Mouse (Mus musculus) stomach, postnatal 0 days (tissue): Measurements from ENCODE around the gene Nr6a1. TPM values are rescaled to one million over a fixed set of nuclear protein-coding genes. Genes with fewer than 3 reads are reported as not detected.

ENCODE experiments used
- ATAC-seq: fragments of 200-750 bp; cut with Nextera tagmentation; 2 replicates; pipeline ENCODE4 v1.8.0; 2017; ENCODE audit not compliant: low FRiP score, low TSS enrichment
- DNase-seq: peaks from one replicate; pipeline ENCODE4 v3.0.0-alpha.2; 2016; ENCODE audit warnings: low spot score
- H3K27ac ChIP-seq: fragments of 300-500 bp; sonication (generic); replicated peaks from 2 replicates; pipeline ENCODE4 v1.5.1; 2014; ENCODE audit warnings: mild to moderate bottlenecking, control low read depth
- H3K27me3 ChIP-seq: fragments of 300-500 bp; sonication (generic); 2 replicates; pipeline ENCODE4 v1.6.1; 2014; ENCODE audit warnings: low read length; ENCODE audit not compliant: control insufficient read depth, insufficient read depth
- H3K36me3 ChIP-seq: fragments of 300-500 bp; sonication (generic); 2 replicates; pipeline ENCODE4 v1.6.1; 2014; ENCODE audit warnings: low read length, mixed read lengths; ENCODE audit not compliant: control insufficient read depth, insufficient read depth
- H3K4me1 ChIP-seq: fragments of 300-500 bp; sonication (generic); replicated peaks from 2 replicates; pipeline ENCODE4 v1.6.1; 2014; ENCODE audit warnings: antibody characterized with exemption; ENCODE audit not compliant: control insufficient read depth, insufficient read depth
- H3K4me2 ChIP-seq: fragments of 300-500 bp; sonication (generic); replicated peaks from 2 replicates; pipeline ENCODE4 v1.6.1; 2014; ENCODE audit warnings: low read depth, mild to moderate bottlenecking, control low read depth, moderate library complexity
- H3K4me3 ChIP-seq: fragments of 300-500 bp; sonication (generic); 2 replicates; pipeline ENCODE4 v1.5.1; 2014; ENCODE audit warnings: low read depth, low read length, control low read depth
- H3K9ac ChIP-seq: fragments of 300-500 bp; sonication (generic); 2 replicates; pipeline ENCODE4 v1.6.1; 2014; ENCODE audit warnings: mild to moderate bottlenecking, low read length, control low read depth, mixed read lengths
- H3K9me3 ChIP-seq: fragments of 300-500 bp; sonication (generic); 2 replicates; pipeline ENCODE4 v1.6.1; 2016; ENCODE audit warnings: low read length; ENCODE audit not compliant: control insufficient read depth
- CTCF ChIP-seq: IDR thresholded peaks from 2 replicates; pipeline ENCODE4 v1.5.1; 2016; ENCODE audit warnings: antibody characterized with exemption, low read depth, mild to moderate bottlenecking, moderate library complexity
- EP300 ChIP-seq: optimal IDR thresholded peaks from 2 replicates; pipeline ENCODE3; 2016; ENCODE audit warnings: antibody characterized with exemption
- WGBS: fragments of 180-500 bp; shearing (Covaris S2); extraction: QIAGEN DNeasy Blood & Tissue Kit; methylation state at CpG from one replicate; pipeline ENCODE4 v1.1.7; 2014; 5-methylcytosine and 5-hydroxymethylcytosine counted together
- polyA plus RNA-seq: library from polyadenylated mRNA; unstranded; fragments of >200 nt; fragmentation: Nextera tagmentation; extraction: Ambion mirVana; gene quantifications from 2 replicates; pipeline ENCODE4 v1.2.1, GENCODE M21; 2015

Nr6a1 gene
- polyA plus RNA-seq, 1 experiment from 2014 or later = 0.59 TPM

DNA sequence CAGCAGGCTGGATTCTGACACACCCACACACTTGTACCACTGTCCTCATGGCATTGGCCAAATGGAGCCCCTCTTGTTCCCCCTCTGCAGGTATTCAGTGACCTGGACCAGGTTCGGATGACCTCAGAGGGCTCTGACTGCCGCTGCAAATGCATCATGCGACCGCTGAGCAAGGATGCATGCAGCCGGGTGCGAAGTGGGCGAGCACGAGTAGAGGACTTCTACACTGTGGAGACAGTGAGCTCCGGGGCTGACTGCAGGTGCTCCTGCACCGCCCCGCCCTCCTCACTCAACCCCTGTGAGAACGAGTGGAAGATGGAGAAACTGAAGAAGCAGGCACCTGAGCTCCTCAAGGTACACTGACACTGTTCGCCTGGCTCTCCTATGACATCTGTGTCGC, 13.9 kb upstream of the Nr6a1 start:
- no peaks in the 10 kb centered on the region for H3K27me3 ChIP-seq

GRCm38 (mm10) chr2:38939047-38939446, 11.6 kb upstream of the Nr6a1 start:
- ATAC-seq (no peak), DNase-seq (no peak)
- no peak for TF ChIP-seq EP300
- peak; percentile 39 for TF ChIP-seq CTCF
- H3K4me3 ChIP-seq = no peak overlapping the region
- no peak overlapping the region for H3K9ac ChIP-seq
- H3K27me3 ChIP-seq = no peaks in the 10 kb centered on the region
- H3K9me3 ChIP-seq = no peaks in the 10 kb centered on the region
- WGBS = 66% methylated on average over 2 of the region's 2 CpGs
- no peaks in the 10 kb centered on the region for H3K36me3 ChIP-seq
- no peak overlapping the region for H3K4me2 ChIP-seq
- H3K27ac ChIP-seq = no peak overlapping the region
- H3K4me1 ChIP-seq = no peaks in the 10 kb centered on the region

More for the DNA sequence above, 13.9 kb upstream of the Nr6a1 start:
- Histone ChIP-seq H3K4me2 (no peak overlapping the region), H3K36me3 (no peaks in the 10 kb centered on the region), H3K4me1 (no peaks in the 10 kb centered on the region), H3K27ac (no peak overlapping the region), H3K9me3 (no peaks in the 10 kb centered on the region), H3K9ac (no peak overlapping the region), H3K4me3 (no peak overlapping the region)
- WGBS = 78% methylated on average over 14 of the region's 14 CpGs
- DNase-seq = peak; percentile 11
- ATAC-seq = no peak
- no peak for TF ChIP-seq EP300
- TF ChIP-seq CTCF = no peak

GRCm38 (mm10) chr2:38938007-38938406, 10.5 kb upstream of the Nr6a1 start:
- ATAC-seq = peak; percentile 11; the same call in 1 of the 2 replicates
- Histone ChIP-seq H3K4me2 (no peak overlapping the region), H3K9ac (no peak overlapping the region), H3K36me3 (no peaks in the 10 kb centered on the region), H3K9me3 (no peaks in the 10 kb centered on the region), H3K4me3 (no peak overlapping the region), H3K27ac (no peak overlapping the region), H3K27me3 (no peaks in the 10 kb centered on the region), H3K4me1 (no peaks in the 10 kb centered on the region)
- TF ChIP-seq CTCF (no peak), EP300 (no peak)
- 85% methylated on average over 1 of the region's 1 CpGs for WGBS
- no peak for DNase-seq

DNA sequence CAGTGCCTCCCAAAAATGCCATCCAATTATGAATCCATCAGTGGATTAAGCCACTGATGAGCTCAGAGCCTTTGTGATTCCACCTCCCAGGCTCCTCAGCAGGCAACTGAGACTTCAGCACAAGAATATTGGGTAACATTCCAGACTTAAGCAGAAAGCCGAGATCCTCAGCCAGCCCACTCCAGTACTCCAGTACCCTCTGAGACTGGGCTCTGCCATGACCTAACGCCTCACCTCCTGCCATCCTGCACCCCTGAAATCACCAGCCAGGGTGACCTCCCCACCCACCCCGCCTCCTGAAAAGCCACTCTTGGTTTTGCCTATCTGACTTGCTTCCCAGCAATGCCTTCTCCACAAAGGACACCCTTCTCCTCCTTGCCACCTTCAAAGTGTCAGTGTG, 9.9 kb upstream of the Nr6a1 start:
- WGBS = 80% methylated on average over 3 of the region's 3 CpGs
- no peak for ATAC-seq

GRCm38 (mm10) chr2:38936721-38937378, 9.4 kb upstream of the Nr6a1 start:
- TF ChIP-seq CTCF = no peak
- TF ChIP-seq EP300 = no peak
- WGBS = 67% methylated on average over 9 of the region's 9 CpGs
- H3K9ac ChIP-seq = no peak overlapping the region
- H3K4me2 ChIP-seq = no peak overlapping the region
- H3K9me3 ChIP-seq = no peaks in the 10 kb centered on the region
- peaks cover 2% of the 10 kb centered on the region; the same call in 1 of the 2 replicates for H3K4me1 ChIP-seq
- H3K4me3 ChIP-seq = no peak overlapping the region
- H3K27ac ChIP-seq = no peak overlapping the region
- ATAC-seq = peak; percentile 12; the same call in 1 of the 2 replicates
- DNase-seq = no peak
- no peaks in the 10 kb centered on the region for H3K27me3 ChIP-seq
- H3K36me3 ChIP-seq = no peaks in the 10 kb centered on the region

More for the DNA sequence above, 9.9 kb upstream of the Nr6a1 start:
- Histone ChIP-seq H3K27ac (no peak overlapping the region), H3K9me3 (no peaks in the 10 kb centered on the region), H3K4me3 (no peak overlapping the region), H3K36me3 (no peaks in the 10 kb centered on the region), H3K27me3 (no peaks in the 10 kb centered on the region), H3K9ac (no peak overlapping the region), H3K4me1 (no peaks in the 10 kb centered on the region), H3K4me2 (no peak overlapping the region)
- TF ChIP-seq CTCF (no peak), EP300 (no peak)
- no peak for DNase-seq

GRCm38 (mm10) chr2:38934936-38935335, 7.4 kb upstream of the Nr6a1 start:
- no peak overlapping the region for H3K9ac ChIP-seq
- no peak for ATAC-seq

More at GRCm38 (mm10) chr2:38934936-38935335, 7.4 kb upstream of the Nr6a1 start:
- Histone ChIP-seq H3K36me3 (no peaks in the 10 kb centered on the region), H3K9me3 (no peaks in the 10 kb centered on the region), H3K27me3 (no peaks in the 10 kb centered on the region), H3K4me1 (peaks cover 6% of the 10 kb centered on the region; the same call in 1 of the 2 replicates), H3K27ac (no peak overlapping the region), H3K4me2 (no peak overlapping the region), H3K4me3 (no peak overlapping the region)
- TF ChIP-seq CTCF (no peak), EP300 (no peak)
- 68% methylated on average over 5 of the region's 5 CpGs for WGBS
- DNase-seq = no peak
